Mouse (Mus musculus): ENCODE data around the gene Ube2l3.

DNA sequence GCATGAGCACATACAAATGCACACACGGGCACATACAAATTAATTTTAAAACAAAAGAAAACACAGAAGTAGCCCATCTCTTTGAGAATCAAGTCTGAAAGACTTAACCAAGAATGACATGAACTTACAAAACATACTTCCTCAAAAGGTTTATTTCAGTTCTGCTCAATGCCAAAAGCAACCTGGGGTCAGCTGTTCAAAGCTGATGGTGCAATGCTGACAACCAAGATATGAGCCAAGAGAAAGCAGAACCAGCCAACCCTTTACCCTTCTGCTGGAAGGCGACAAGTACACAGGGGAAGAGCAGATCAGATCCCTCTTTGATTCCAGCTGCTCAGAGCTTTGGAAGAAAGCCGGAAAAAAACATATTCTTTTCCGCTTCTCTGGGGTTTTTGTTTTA, 21.1 kb downstream of the Ube2l3 start:
- TF ChIP-seq CTCF (IDR thresholded peaks at IDR 0.05; ENCODE audit: low read depth): no peak
- no peak for TF ChIP-seq EP300 (IDR thresholded peaks at IDR 0.05; ENCODE audit: low read depth)

All from liver, embryonic 14.5 days (tissue).